ENCODE assay signal across 9 mouse cellular contexts in genomic region chr5:113209401-113209750, GRCm38 (mm10). TPM values are rescaled to one million over a fixed set of nuclear protein-coding genes. Genes with fewer than 3 reads are reported as not detected.
DNase-seq lines count a peak whose midpoint lies in the region; ATAC-seq and TF ChIP-seq lines count a peak whose summit lies in the region.
"Had no signal": no experiment of that assay in that cellular context is flagged by ENCODE, and none has a peak within 500 bp of the region (broad histone marks: within the 10 kb centered on the region; RNA-seq: fewer than 3 reads in every experiment).

No protein-coding gene starts in this region.

- H3K27me3 ChIP-seq in hindbrain, embryonic 10.5 days (ENCODE audit: insufficient read depth, poor library complexity, severe bottlenecking), result no peaks in the 10 kb centered on the region
- H3K27me3 ChIP-seq in hindbrain, embryonic 11.5 days (ENCODE audit: control insufficient read depth, insufficient read depth, low read length), result no peaks in the 10 kb centered on the region
- H3K27me3 ChIP-seq in hindbrain, embryonic 15.5 days, result no peaks in the 10 kb centered on the region
- no peaks in the 10 kb centered on the region for H3K27me3 ChIP-seq in midbrain, embryonic 12.5 days

- no peak for ATAC-seq in hindbrain, embryonic 11.5 days (ENCODE audit: low FRiP score)
- ATAC-seq in hindbrain, embryonic 15.5 days (ENCODE audit: low FRiP score, low read depth), result no peak
- no peak for ATAC-seq in midbrain, embryonic 12.5 days (ENCODE audit: low FRiP score, low read depth)

- H3K36me3 ChIP-seq in hindbrain, embryonic 10.5 days, result no peaks in the 10 kb centered on the region
- no peaks in the 10 kb centered on the region for H3K36me3 ChIP-seq in hindbrain, embryonic 11.5 days (ENCODE audit: control insufficient read depth, insufficient read depth, low read length)
- H3K36me3 ChIP-seq in hindbrain, embryonic 15.5 days, result no peaks in the 10 kb centered on the region
- no peaks in the 10 kb centered on the region for H3K36me3 ChIP-seq in midbrain, embryonic 12.5 days

- peaks cover 61% of the 10 kb centered on the region for H3K4me1 ChIP-seq in hindbrain, embryonic 10.5 days (replicated peaks)
- no peaks in the 10 kb centered on the region; the same call in 1 of the 2 replicates for H3K4me1 ChIP-seq in hindbrain, embryonic 11.5 days (replicated peaks; ENCODE audit: control insufficient read depth, insufficient read depth, low read length)
- peaks cover 45% of the 10 kb centered on the region for H3K4me1 ChIP-seq in bone marrow macrophage, adult 2 months (ENCODE audit: control insufficient read depth, insufficient read depth, low read length)
- H3K4me1 ChIP-seq in hindbrain, embryonic 15.5 days (replicated peaks), result peaks cover 24% of the 10 kb centered on the region
- H3K4me1 ChIP-seq in midbrain, embryonic 12.5 days, result peaks cover 16% of the 10 kb centered on the region

- TF ChIP-seq POLR2A in bone marrow macrophage, adult 2 months (IDR thresholded peaks at IDR 0.05; ENCODE audit: borderline replicate concordance, low read depth, low read length), result no peak

- H3K27ac ChIP-seq in hindbrain, embryonic 10.5 days, result peak overlapping the region; percentile 80
- no peak overlapping the region for H3K27ac ChIP-seq in hindbrain, embryonic 11.5 days (ENCODE audit: low read depth, low read length)
- H3K27ac ChIP-seq in bone marrow macrophage, adult 2 months (ENCODE audit: insufficient read depth, low read depth, low read length), result peak overlapping the region; percentile 66
- peak overlapping the region; percentile 75 for H3K27ac ChIP-seq in hindbrain, embryonic 15.5 days (replicated peaks)
- H3K27ac ChIP-seq in midbrain, embryonic 12.5 days (replicated peaks), result peak overlapping the region; percentile 65

- 50% methylated on average over 11 of the region's 11 CpGs for whole genome bisulfite sequencing in hindbrain, embryonic 10.5 days
- 52% methylated on average over 11 of the region's 11 CpGs for WGBS in hindbrain, embryonic 11.5 days
- WGBS in hindbrain, embryonic 15.5 days, result 44% methylated on average over 11 of the region's 11 CpGs
- 57% methylated on average over 11 of the region's 11 CpGs for WGBS in midbrain, embryonic 12.5 days

- H3K9me3 ChIP-seq in hindbrain, embryonic 10.5 days, result no peaks in the 10 kb centered on the region
- no peaks in the 10 kb centered on the region for H3K9me3 ChIP-seq in hindbrain, embryonic 11.5 days (ENCODE audit: control insufficient read depth, low read length)
- no peaks in the 10 kb centered on the region for H3K9me3 ChIP-seq in hindbrain, embryonic 15.5 days
- H3K9me3 ChIP-seq in midbrain, embryonic 12.5 days, result no peaks in the 10 kb centered on the region

- H3K4me3 ChIP-seq in hindbrain, embryonic 10.5 days, result no peak overlapping the region
- H3K4me3 ChIP-seq in hindbrain, embryonic 11.5 days (ENCODE audit: low read depth, low read length), result no peak overlapping the region
- H3K4me3 ChIP-seq in bone marrow macrophage, adult 2 months (ENCODE audit: insufficient read depth, low read length), result no peak overlapping the region
- no peak overlapping the region for H3K4me3 ChIP-seq in hindbrain, embryonic 15.5 days
- H3K4me3 ChIP-seq in midbrain, embryonic 12.5 days, result no peak overlapping the region

- H3K9ac ChIP-seq in hindbrain, embryonic 11.5 days (ENCODE audit: low read depth, low read length), result no peak overlapping the region
- H3K9ac ChIP-seq in hindbrain, embryonic 15.5 days, result no peak overlapping the region
- no peak overlapping the region for H3K9ac ChIP-seq in midbrain, embryonic 12.5 days (replicated peaks)

- TF ChIP-seq CTCF in bone marrow macrophage, adult 2 months (IDR thresholded peaks at IDR 0.05; ENCODE audit: low read depth, low read length), result no peak

- no peak for DNase-seq in hindbrain, embryonic 10.5 days (ENCODE audit: low spot score)
- no peak for DNase-seq in hindbrain, embryonic 11.5 days (ENCODE audit: low spot score)
- no peak for DNase-seq in frontal cortex, postnatal 10 days (ENCODE audit: low spot score in 2 of 2)
- DNase-seq in right cerebral cortex, postnatal 4 days, result no peak
- no peak for DNase-seq in embryo, embryonic 10.5 days (ENCODE audit: low spot score)
- DNase-seq: right cerebral cortex, postnatal 25 days had no signal

- no peak overlapping the region for H3K4me2 ChIP-seq in hindbrain, embryonic 11.5 days (replicated peaks; ENCODE audit: low read depth, low read length)
- H3K4me2 ChIP-seq in hindbrain, embryonic 15.5 days, result 0 out of 2 replicates have a peak overlapping the region, but pooled peaks have one; percentile 17
- H3K4me2 ChIP-seq in midbrain, embryonic 12.5 days (replicated peaks), result no peak overlapping the region

RNA-seq across cellular contexts. Expression of gene 2900026A02Rik, which starts 11.7 kb away (rescaled TPM):
- 2.1 and 4.1 TPM in 2 replicates for polyA plus RNA-seq in hindbrain, embryonic 10.5 days (2016; fragmentation: Nextera tagmentation; extraction: Ambion mirVana)
- 1.2 and 1.5 TPM in 2 replicates for polyA plus RNA-seq in hindbrain, embryonic 11.5 days (2014; fragmentation: Nextera tagmentation; extraction: Ambion mirVana)
- 5.7 and 5.9 TPM in 2 replicates for polyA plus RNA-seq in bone marrow macrophage, adult 2 months (2012; ENCODE audit: insufficient read depth, insufficient read length, missing spikeins)
- polyA plus RNA-seq in hindbrain, embryonic 15.5 days (2015; fragmentation: Nextera tagmentation; extraction: Ambion mirVana), result 3.8 and 3.9 TPM in 2 replicates
- polyA plus RNA-seq in midbrain, embryonic 12.5 days (2016; fragmentation: Nextera tagmentation; extraction: Ambion mirVana), result 2.9 and 3.1 TPM in 2 replicates

RNA-seq across cellular contexts. Expression of gene Tmem211, which starts 17.3 kb away (rescaled TPM):
- 0.11 TPM in 1 of 2 replicates, not detected in the other for polyA plus RNA-seq in hindbrain, embryonic 10.5 days (2016; fragmentation: Nextera tagmentation; extraction: Ambion mirVana)
- 0.08 TPM in 1 of 2 replicates, not detected in the other for polyA plus RNA-seq in hindbrain, embryonic 11.5 days (2014; fragmentation: Nextera tagmentation; extraction: Ambion mirVana)
- polyA plus RNA-seq in bone marrow macrophage, adult 2 months (2012; ENCODE audit: insufficient read depth, insufficient read length, missing spikeins), result not detected in 2 replicates
- not detected in 2 replicates for polyA plus RNA-seq in hindbrain, embryonic 15.5 days (2015; fragmentation: Nextera tagmentation; extraction: Ambion mirVana)
- polyA plus RNA-seq in midbrain, embryonic 12.5 days (2016; fragmentation: Nextera tagmentation; extraction: Ambion mirVana), result 0.12 and 0.13 TPM in 2 replicates
